Mouse (Mus musculus) cerebellum, postnatal 14 days (tissue): Measurements from ENCODE around the gene Mt2.
"Not testable (repeated sequence)": the region's sequence is repeated elsewhere in the genome, so short reads cannot be mapped to it uniquely, and the experiment has no call there.

Experiments
- DNase-seq, 2 experiments: peaks; one replicate each; pipeline ENCODE4 v3.0.0; 2021; ENCODE audit warnings: mixed read lengths in 2 of 2

Mt2 gene

GRCm38 (mm10) chr8:94172075-94172808, at the start of gene Mt2:
Gene Mt2, plus strand, starts transcription at chr8:94172664.
- peak; percentile 31 to 70 for DNase-seq

DNA sequence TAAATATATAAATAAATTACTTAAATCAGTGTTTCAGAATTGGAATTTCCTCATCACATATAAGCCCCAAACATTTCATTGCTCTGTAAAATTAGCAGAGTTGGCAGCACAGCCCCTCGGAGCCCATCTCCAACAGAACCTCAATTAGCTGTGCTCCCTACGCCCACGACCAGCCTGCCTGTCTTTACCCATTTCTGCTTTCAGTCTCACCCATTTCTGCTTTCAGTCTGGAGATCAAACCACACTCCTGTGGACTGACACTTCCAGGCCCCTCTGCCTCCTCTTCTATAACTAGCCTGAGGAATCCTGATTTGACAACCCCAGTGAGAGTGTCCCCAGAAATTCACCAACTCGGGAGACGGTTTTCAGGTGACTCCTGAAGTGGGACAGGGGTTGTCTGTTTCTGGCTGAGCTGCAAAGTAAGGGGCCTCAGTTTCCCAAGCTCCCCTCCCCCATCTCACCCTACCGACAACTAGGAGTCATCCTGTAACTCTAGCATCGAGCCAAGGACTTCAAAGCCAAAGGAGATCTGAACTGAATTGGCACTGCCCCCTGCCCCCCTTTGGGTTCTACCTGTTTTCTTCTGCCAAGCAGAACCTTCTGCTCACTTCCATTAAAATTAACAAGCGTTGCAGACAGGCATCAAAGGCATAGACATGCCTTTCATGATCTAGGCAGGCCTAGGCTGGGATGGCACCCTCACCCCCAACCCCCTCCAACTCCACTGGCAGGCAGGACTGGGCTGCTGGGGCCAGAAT, 49.6 kb upstream of the Mt2 start:
- DNase-seq = peak; percentile 42 to 61

DNA sequence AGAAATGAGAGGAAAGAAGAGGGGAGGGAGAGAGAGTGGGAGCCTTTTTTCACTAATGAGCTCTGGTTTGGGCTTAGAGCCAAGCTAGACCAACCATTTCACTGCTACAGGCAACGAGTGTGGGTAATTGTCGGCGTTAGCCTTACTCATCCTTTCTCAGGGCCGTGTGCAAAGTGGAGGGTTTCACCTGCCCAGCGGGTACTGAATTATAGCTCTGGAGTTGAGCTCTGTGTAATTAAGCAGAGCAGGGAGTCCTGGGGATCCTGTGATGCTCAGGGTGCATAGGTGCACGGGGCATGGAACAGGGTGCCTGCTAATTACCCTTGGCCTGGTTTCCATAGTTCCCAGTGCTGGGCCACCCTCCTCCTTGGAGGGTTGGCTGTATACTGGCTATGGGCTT, 44.8 kb upstream of the Mt2 start:
- no peak for DNase-seq

DNA sequence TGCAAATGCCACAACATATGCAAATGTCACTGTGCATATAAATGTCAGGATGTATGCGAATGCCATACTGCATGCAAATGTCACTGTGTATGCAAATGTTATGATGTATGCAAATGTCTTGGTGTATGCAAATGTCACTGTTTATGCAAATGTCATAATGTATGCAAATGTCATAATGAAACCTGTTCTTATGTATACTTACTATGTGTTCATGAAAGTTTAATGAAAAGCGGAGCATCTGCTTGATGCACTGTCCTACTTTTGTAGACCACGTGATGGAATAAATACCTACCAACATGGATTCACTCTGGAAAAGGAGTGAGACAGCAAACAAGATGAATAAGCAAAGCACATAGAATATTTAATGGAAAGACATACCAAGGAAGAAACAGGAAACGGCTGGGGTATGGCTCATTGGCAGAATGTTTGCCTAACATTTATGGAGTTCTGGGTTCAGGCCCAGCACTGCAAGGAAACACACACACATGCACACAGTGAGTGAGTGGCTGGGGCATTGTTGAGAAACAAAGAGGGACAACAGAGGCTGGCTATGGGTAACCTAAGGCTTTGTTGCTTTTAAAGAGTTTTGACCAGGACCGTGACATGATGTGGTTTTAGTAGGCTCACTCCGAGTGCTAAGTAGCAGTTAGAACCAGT, 43.2 kb upstream of the Mt2 start:
- no peak for DNase-seq

- DNase-seq = no peak
Measured at GRCm38 (mm10) chr8:94130126-94130525, 42.3 kb upstream of the Mt2 start.

GRCm38 (mm10) chr8:94132096-94132495, 40.4 kb upstream of the Mt2 start:
- no peak for DNase-seq

GRCm38 (mm10) chr8:94134601-94135000, 37.9 kb upstream of the Mt2 start:
- DNase-seq = not testable (repeated sequence)

DNA sequence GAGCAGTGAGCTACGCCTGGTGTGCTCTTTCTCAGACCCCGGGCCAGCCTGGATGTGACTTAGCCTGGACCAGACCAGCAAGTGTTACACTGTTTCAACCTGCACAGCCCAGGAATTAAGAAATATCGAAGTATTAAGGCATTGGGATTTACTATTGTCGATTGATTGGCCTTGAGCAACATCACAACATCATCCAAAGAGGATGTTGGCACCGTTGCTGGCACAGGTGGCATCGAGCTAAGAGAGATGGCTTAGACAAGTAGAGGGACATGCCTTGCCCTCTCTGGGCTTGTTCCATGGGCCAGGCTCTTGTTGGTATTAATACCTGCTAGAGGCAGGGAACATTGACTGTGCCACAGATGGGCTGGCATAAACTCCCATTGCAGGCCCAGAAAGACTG, 36.9 kb upstream of the Mt2 start:
- no peak for DNase-seq

GRCm38 (mm10) chr8:94136192-94136591, 36.3 kb upstream of the Mt2 start:
- no peak for DNase-seq

DNA sequence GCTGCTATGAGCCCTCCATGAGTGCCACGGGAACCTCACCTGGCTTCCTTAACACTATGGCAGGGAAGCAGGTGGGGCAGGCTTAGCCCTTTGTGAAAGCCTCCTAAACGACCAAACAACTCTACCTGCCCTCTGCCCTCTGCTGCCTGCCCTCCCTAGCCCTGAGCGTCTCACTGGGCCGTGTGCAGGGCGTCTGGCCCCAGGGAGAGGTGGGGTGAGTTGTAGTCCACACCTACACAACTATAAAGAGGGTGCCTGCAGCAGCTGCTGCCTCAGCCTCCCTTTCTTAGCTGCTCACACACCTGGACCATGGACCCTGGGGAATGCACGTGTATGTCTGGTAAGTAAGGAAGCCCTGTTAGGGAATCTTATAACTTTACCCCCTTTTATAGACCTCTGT, 35.5 kb upstream of the Mt2 start, which contains the start of gene Mt4:
Gene Mt4 (plus strand): TSS at position 265 of the 400 bp plus-strand sequence.
- no peak for DNase-seq

DNA sequence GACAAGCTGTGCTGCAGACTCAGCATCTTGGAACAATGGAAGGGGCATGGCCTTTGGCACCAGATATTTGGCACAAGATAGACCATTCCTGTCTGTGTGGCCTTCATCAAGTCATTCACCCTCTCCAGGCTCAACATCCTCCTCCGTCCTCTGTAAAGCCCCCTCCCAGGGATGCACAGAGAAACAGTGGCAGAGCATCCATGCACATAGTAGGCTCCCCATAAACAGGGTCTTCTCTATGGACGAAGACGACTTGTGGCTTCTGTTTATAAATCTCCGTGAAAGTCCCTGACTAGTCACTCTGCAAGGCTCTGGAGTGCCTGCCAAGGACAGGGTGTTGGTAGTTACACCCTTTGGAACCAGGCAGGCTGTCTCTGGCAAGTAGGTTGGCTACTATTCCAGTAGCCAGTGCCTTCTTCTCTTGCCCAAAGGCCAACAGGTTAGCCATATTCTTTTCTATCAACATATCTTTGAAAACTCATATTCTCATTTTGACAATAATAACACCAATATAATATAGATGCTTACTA, 32.1 kb upstream of the Mt2 start:
- DNase-seq = no peak

GRCm38 (mm10) chr8:94148236-94148635, 24.2 kb upstream of the Mt2 start:
- DNase-seq = no peak

DNA sequence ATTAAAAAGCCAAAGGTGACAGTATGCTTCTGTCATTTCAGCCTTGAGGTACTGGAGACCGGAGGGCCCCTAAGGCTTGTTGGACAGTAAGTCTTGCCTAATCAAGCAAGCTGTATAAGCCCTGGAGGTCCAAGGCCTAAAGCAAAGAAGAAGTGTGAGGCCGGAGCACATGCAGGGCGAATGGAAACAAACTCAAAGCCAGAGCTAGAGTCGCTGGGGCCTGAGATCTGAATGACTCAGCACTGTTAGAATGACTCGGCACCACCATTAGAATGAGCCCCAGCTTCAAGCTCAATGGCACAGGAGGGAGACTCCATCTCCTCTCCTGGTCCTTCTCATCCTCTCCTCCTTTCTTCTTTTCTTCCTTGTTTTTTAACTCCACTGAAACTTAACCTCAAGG, 21.5 kb upstream of the Mt2 start:
- no peak for DNase-seq

DNA sequence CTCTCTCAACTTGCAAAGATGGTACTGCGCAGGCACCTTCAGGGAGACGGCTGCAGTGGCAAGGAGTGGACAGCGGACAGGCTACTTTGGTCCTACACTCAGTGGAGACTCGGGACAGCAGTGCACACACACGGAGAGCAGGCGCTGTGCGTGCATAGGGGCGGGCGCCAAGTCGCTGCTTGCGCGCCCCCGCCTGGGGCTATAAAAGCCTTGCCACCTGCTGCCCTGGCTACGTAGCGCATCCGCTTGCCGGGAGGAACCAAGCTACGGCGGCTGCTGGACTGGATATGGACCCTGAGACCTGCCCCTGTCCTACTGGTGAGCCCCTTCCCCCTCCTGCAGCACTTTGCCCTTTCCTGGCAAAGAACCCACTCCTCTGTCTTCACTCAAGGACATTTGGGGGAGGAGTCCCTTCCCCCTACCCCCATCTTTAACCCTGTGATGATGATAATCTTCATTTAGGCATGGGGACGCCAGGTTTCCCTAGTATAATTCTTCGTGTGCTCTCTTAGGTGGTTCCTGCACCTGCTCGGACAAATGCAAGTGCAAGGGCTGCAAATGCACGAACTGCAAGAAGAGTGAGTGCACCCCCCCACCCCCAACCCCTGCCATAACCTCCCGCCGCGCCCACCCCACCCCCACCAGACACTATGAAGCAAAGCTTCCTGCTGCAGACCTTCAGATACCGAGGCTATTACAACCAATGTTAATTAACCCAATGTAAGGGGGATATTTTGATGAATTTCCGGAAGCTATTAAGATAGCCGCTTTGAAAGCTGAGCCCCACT, 19.8 kb upstream of the Mt2 start, which contains the start of gene Mt3:
Gene Mt3 (plus strand): TSS at position 95 of the 788 bp plus-strand sequence.
- peak; percentile 87 to 89 for DNase-seq

- peak; percentile 24 to 45 for DNase-seq
Measured at GRCm38 (mm10) chr8:94153451-94153850, 19.0 kb upstream of the Mt2 start.

DNA sequence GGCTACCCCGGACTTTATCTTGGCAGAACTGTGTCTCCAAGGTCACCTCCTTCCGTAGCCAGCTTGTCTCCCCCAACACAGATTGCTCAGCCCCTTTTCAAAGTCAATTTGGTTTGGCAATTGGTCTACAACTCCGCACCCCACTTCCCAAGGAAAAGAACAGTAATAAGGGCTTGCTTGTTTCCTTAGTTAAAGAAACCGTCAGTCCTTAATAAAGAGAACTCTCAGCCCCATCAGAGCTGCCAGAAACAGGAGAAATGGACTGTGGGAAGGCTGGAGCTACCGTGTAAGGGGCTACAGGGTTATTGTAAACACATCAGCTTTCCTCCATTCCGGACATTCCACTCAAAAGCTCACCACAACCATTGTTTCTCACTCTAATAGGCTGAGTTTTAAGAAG, 17.9 kb upstream of the Mt2 start:
- peak in 1 of 2 experiments; percentile 13 for DNase-seq

DNA sequence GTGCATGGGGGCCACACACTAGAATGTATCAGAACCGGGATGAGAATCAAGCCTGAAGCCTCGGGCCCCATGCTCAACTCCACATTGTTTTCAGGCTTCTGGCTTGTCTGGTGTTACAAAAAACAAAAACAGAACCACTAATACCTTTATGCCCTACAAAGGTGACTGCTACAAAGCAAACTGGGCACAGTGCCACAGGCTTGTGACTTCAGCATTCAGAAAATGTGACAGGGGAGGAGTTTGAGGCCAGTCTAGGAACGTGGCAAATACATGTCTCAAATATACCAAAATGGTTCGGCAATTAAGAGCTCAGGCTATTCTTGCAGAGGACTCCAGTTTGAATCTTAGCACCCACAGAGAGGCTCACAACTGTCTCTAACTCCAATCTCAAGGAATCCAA, 16.4 kb upstream of the Mt2 start:
- no peak for DNase-seq

GRCm38 (mm10) chr8:94165772-94166171, 6.7 kb upstream of the Mt2 start:
- DNase-seq = not testable (repeated sequence)

DNA sequence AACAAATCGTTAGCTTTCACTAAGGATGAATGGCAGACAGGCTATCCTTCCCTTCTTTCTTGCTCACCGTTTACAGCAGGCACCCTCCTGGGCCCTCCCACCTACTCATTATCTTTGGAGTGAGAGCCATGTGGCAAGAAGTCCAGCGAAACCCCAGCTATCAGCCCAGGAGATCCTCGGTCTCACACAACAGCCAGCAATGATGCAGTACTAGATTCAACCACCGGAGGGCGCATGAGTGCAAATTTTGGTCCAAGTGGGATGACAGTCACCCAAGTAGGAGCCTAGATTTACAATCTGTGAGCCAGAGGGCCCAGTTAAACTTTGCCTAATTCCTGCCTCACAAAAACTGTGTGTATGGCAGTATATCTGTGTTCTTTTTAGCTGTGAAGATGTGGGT, 5.2 kb upstream of the Mt2 start:
- DNase-seq = peak; percentile 96

DNA sequence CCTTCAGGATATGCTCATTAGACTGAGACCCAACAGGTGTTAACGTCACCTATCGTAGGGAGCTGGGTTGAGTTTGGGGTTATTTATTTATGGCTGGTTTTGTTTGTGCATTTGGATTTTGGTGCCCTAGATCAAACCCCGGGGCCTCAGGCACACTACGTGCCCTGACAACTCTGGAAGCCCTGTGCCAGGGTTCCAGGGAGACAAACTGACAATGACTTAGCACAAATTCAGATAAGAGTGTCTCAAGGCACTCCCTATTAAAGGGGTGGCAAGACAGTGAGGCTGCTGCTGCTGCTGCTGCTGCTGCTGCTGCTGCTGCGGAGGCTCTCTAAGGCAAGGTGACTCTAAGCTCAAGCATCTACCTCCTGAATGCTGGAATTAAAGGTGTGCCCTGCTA, 2.9 kb upstream of the Mt2 start:
- DNase-seq = no peak

DNA sequence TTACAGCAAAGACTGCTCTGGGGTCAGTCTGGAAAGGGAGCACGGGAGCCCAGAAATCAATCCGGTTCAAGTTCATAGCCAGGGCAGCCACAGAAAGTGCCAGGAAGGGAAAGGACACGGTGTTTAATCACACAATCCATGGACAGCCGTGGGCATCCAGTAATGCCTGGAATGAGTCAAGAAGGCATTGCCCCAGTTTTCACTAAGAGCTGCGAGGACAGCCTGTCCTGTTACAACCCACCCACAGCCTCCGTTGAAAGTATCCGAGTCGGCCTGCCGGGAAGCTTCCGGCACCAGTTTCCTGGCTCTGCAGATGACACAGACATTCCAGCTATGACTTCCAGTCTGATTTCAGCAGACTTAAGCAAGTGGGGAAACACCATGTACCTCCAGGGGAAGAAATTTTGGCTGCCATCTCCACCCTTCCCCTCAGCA, 1.1 kb upstream of the Mt2 start:
- DNase-seq = peak in 1 of 2 experiments; percentile 38
